Mouse (Mus musculus): Measurements from ENCODE around the gene Slc15a2.

DNA sequence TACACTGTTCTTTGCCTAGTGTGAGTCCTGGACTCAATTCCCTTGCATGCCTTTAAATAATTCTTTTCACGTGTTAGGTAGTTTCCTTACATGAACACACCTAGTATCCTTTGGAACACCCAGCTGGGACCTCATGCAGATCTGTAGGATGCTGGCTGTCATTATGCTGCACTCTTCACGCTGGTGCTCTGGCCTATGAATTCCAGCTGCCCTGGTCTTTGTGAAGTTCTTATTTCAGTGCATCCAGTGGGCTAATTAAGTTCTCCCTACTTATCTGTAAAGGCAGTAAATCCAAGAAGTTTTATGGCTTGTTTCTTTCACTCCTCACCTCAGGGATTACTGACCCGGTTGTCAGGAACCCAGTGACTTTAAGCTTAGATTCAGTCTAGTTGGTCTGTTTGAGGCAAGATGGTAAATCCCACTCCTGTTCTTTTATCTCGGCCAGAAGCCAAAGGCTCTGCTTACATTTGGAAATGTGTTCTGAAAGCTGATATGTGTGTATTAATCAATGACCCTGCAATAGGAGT lies 45.3 kb downstream of the Slc15a2 start:
- TF ChIP-seq CTCF (IDR thresholded peaks at IDR 0.05; ENCODE audit: low read depth) (no peak), EP300 (IDR thresholded peaks at IDR 0.05; ENCODE audit: low read depth) (no peak)
